Mouse (Mus musculus): ENCODE measurements around the gene Numbl. TPM values are rescaled to one million over a fixed set of nuclear protein-coding genes. Genes with fewer than 3 reads are reported as not detected.

Gene Numbl
- total and polyA plus RNA-seq, 3 experiments = 0.81 to 2.9 (median 2.3) TPM

DNA sequence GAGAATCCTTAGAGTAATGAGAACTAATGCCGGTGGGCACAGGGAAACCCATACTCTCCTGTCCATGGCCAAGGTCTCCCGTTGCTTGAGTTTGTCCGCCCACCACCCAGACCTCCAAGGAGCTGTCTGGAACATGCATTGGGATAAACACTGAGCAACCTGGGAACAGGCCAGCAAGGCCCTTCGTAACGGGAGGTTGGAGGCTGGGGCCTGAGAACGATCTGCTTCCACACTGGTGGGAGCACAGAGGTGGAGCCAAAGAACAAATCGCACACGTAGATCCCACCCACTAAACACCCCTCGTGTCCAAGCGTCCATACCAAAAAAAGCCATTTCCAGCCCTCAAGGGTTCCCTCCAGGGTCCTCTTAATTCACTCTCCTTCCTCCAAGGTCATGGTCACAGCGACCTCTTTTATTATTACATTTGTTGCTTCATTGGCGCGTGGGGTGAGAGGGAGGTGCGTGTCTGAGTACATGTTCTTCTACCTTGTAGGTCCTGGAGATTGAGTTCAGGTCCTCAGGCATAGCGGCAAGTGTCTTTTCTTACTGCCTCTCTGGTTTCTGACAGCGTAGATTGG, 39.9 kb downstream of the Numbl start:
- H3K36me3 ChIP-seq (replicated peaks in 1 of 2; ENCODE audit: control insufficient read depth in 1 of 2, insufficient read depth in 1 of 2, low read length in 1 of 2) = no peaks in the 10 kb centered on the region
- in situ Hi-C loops (cut with MboI; ENCODE audit: low pct_ligation_motif_present, low pct_unique_long_range_greater_than_20kb, low sequenced_read_pairs) = no loop called here

DNA sequence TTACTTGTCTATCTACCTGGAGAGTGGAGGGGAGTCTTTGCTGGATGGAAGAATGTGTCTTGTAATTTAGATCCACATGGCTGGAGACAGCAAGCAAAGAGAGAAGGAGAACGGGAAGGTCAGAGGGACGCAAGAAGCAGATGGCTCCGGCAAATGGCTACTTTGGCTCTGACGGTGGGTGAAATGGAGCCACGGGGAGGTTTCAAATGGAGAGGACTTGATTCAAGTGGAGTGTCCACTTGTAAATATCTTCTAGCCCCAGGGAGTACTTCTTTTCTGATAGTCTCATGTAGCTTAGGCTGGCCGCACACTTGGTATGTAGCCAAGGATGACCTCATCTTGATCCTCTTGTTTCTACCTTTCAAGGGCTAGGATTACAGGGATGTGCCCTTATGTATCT, 40.6 kb downstream of the Numbl start:
- no peaks in the 10 kb centered on the region for H3K79me2 ChIP-seq (replicated peaks; ENCODE audit: control insufficient read depth, extremely low read depth, insufficient read depth, poor library complexity, severe bottlenecking)
- H3K36me3 ChIP-seq (replicated peaks in 1 of 2; ENCODE audit: control insufficient read depth in 1 of 2, insufficient read depth in 1 of 2, low read length in 1 of 2) = no peaks in the 10 kb centered on the region
- dilution Hi-C loops (cut with MboI; ENCODE audit: extremely low pct_ligation_motif_present, extremely low pct_unique_long_range_greater_than_20kb, low sequenced_read_pairs) = no loop called here
- TF ChIP-seq IRF4 (IDR thresholded peaks at IDR 0.05; ENCODE audit: low read depth, low read length) = no peak
- TF ChIP-seq ETS1 (conservative IDR thresholded peaks at IDR 0.05; ENCODE audit: low read depth, low read length) = no peak
- TF ChIP-seq CTCF (conservative IDR thresholded peaks at IDR 0.05 in 1 of 2, IDR thresholded peaks at IDR 0.05 in 1 of 2; ENCODE audit: low read depth in 2 of 2, low read length in 2 of 2) = no peak
- H3K4me2 ChIP-seq (ENCODE audit: insufficient read depth, low read depth, poor library complexity, severe bottlenecking) = no peak overlapping the region
- no peak overlapping the region for H3K27ac ChIP-seq (ENCODE audit: insufficient read depth, low read depth)
- H3K4me3 ChIP-seq (replicated peaks in 1 of 3; ENCODE audit: low read depth in 2 of 3, low read length in 2 of 3, poor library complexity in 1 of 3) = no peak overlapping the region
- H3K9ac ChIP-seq (ENCODE audit: insufficient read depth, low read depth) = no peak overlapping the region
- DNase-seq (ENCODE audit: extremely low read depth) = no peak
- H3K9me3 ChIP-seq (replicated peaks; ENCODE audit: low read length) = peaks cover 13% of the 10 kb centered on the region
- in situ Hi-C loops (cut with MboI; ENCODE audit: low pct_ligation_motif_present, low pct_unique_long_range_greater_than_20kb, low sequenced_read_pairs) = no loop called here
- peaks cover 58% of the 10 kb centered on the region for H3K27me3 ChIP-seq (replicated peaks)
- no peaks in the 10 kb centered on the region for H3K4me1 ChIP-seq (ENCODE audit: control insufficient read depth in 1 of 2, insufficient read depth in 2 of 2)

More for the DNA sequence above, 39.9 kb downstream of the Numbl start:
- Histone ChIP-seq H3K4me3 (replicated peaks in 1 of 3; ENCODE audit: low read depth in 2 of 3, low read length in 2 of 3, poor library complexity in 1 of 3) (no peak overlapping the region), H3K9me3 (replicated peaks; ENCODE audit: low read length) (peaks cover 16% of the 10 kb centered on the region), H3K27me3 (replicated peaks) (peaks cover 57% of the 10 kb centered on the region), H3K9ac (ENCODE audit: insufficient read depth, low read depth) (no peak overlapping the region), H3K4me1 (ENCODE audit: control insufficient read depth in 1 of 2, insufficient read depth in 2 of 2) (no peaks in the 10 kb centered on the region), H3K4me2 (ENCODE audit: insufficient read depth, low read depth, poor library complexity, severe bottlenecking) (no peak overlapping the region), H3K27ac (ENCODE audit: insufficient read depth, low read depth) (no peak overlapping the region), H3K79me2 (replicated peaks; ENCODE audit: control insufficient read depth, extremely low read depth, insufficient read depth, poor library complexity, severe bottlenecking) (no peaks in the 10 kb centered on the region)
- DNase-seq (ENCODE audit: extremely low read depth) = no peak
- dilution Hi-C loops (cut with MboI; ENCODE audit: extremely low pct_ligation_motif_present, extremely low pct_unique_long_range_greater_than_20kb, low sequenced_read_pairs) = no loop called here
- TF ChIP-seq MAZ (IDR thresholded peaks at IDR 0.05; ENCODE audit: low read depth, low read length) = no peak
- no peak for TF ChIP-seq IRF4 (IDR thresholded peaks at IDR 0.05; ENCODE audit: low read depth, low read length)
- no peak for TF ChIP-seq SMC3 (IDR thresholded peaks at IDR 0.05; ENCODE audit: low read depth, low read length)
- TF ChIP-seq USF1 (IDR thresholded peaks at IDR 0.05; ENCODE audit: low read depth, low read length) = no peak
- no peak for TF ChIP-seq E2F4 (IDR thresholded peaks at IDR 0.05; ENCODE audit: insufficient replicate concordance, low read depth, low read length)
- no peak for TF ChIP-seq ZC3H11A (IDR thresholded peaks at IDR 0.05; ENCODE audit: low read depth, low read length)
- no peak for TF ChIP-seq ETS1 (conservative IDR thresholded peaks at IDR 0.05; ENCODE audit: low read depth, low read length)
- TF ChIP-seq BHLHE40 (IDR thresholded peaks at IDR 0.05; ENCODE audit: low read depth, low read length) = no peak
- TF ChIP-seq MYC (IDR thresholded peaks at IDR 0.05; ENCODE audit: low read depth, low read length) = no peak
- no peak for TF ChIP-seq JUND (conservative IDR thresholded peaks at IDR 0.05; ENCODE audit: low read depth, low read length)
- no peak for TF ChIP-seq HCFC1 (IDR thresholded peaks at IDR 0.05; ENCODE audit: low read depth, low read length)
- no peak for TF ChIP-seq MAX (IDR thresholded peaks at IDR 0.05; ENCODE audit: low read length)

DNA sequence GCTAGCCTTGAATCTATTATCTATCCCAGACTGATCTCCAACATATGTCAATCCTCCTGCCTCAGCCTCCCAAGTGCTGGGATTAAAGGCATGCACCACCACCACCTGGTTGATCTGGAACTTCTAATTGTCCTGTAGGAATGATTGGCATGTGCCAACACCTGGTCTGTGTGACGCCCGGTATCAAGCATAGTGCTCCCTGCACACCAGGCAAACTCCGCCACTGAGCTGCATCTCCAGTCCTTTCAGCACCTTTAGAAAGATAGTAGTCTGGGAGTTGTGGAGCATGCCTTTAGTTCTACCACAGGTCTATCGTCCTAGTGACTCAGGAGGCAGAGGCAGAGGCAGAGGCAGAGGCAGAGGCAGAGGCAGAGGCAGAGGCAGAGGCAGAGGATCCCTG, 42.1 kb downstream of the Numbl start:
- Histone ChIP-seq H3K27ac (ENCODE audit: insufficient read depth, low read depth) (no peak overlapping the region), H3K27me3 (replicated peaks) (peaks cover 63% of the 10 kb centered on the region), H3K79me2 (replicated peaks; ENCODE audit: control insufficient read depth, extremely low read depth, insufficient read depth, poor library complexity, severe bottlenecking) (no peaks in the 10 kb centered on the region), H3K4me1 (ENCODE audit: control insufficient read depth in 1 of 2, insufficient read depth in 2 of 2) (no peaks in the 10 kb centered on the region), H3K4me2 (ENCODE audit: insufficient read depth, low read depth, poor library complexity, severe bottlenecking) (no peak overlapping the region), H3K9ac (ENCODE audit: insufficient read depth, low read depth) (no peak overlapping the region), H3K4me3 (replicated peaks in 1 of 3; ENCODE audit: low read depth in 2 of 3, low read length in 2 of 3, poor library complexity in 1 of 3) (no peak overlapping the region), H3K36me3 (replicated peaks in 1 of 2; ENCODE audit: control insufficient read depth in 1 of 2, insufficient read depth in 1 of 2, low read length in 1 of 2) (no peaks in the 10 kb centered on the region), H3K9me3 (replicated peaks; ENCODE audit: low read length) (peaks cover 10% of the 10 kb centered on the region)
- DNase-seq (ENCODE audit: extremely low read depth) = no peak
- in situ Hi-C loops (cut with MboI; ENCODE audit: low pct_ligation_motif_present, low pct_unique_long_range_greater_than_20kb, low sequenced_read_pairs) (no loop called here), dilution Hi-C loops (cut with MboI; ENCODE audit: extremely low pct_ligation_motif_present, extremely low pct_unique_long_range_greater_than_20kb, low sequenced_read_pairs) (no loop called here)
- TF ChIP-seq BHLHE40 (IDR thresholded peaks at IDR 0.05; ENCODE audit: low read depth, low read length) (no peak), NELFE (IDR thresholded peaks at IDR 0.05; ENCODE audit: low read depth, low read length) (no peak), KAT2A (IDR thresholded peaks at IDR 0.05; ENCODE audit: insufficient replicate concordance, low read length) (no peak), TCF12 (IDR thresholded peaks at IDR 0.05; ENCODE audit: low read depth, low read length) (no peak), ZC3H11A (IDR thresholded peaks at IDR 0.05; ENCODE audit: low read depth, low read length) (no peak), MAFK (IDR thresholded peaks at IDR 0.05; ENCODE audit: insufficient replicate concordance, low read length) (no peak), CHD1 (IDR thresholded peaks at IDR 0.05; ENCODE audit: low read depth, low read length) (no peak), ZNF384 (IDR thresholded peaks at IDR 0.05; ENCODE audit: low read depth, low read length) (no peak), EP300 (IDR thresholded peaks at IDR 0.05; ENCODE audit: low read length) (no peak), HCFC1 (IDR thresholded peaks at IDR 0.05; ENCODE audit: low read depth, low read length) (no peak), JUN (IDR thresholded peaks at IDR 0.05; ENCODE audit: insufficient read depth, low read depth, low read length) (no peak)
